Mouse (Mus musculus) ES-E14 (cell line): ENCODE data around the gene Polr2b. TPM values are rescaled to one million over a fixed set of nuclear protein-coding genes. Genes with fewer than 3 reads are reported as not detected.

Experiments used
- DNase-seq: peaks from one replicate; pipeline ENCODE4 v3.0.0-alpha.2; 2013; ENCODE audit warnings: low read depth, low spot score
- H3K27ac ChIP-seq: 2 replicates; pipeline ENCODE4 v1.5.1; 2012; ENCODE audit warnings: low read depth, mild to moderate bottlenecking, low read length, moderate library complexity, mixed read lengths; ENCODE audit not compliant: poor library complexity, insufficient read depth, severe bottlenecking
- H3K36me3 ChIP-seq: 2 replicates; pipeline ENCODE4 v1.6.1; 2012; ENCODE audit warnings: mild to moderate bottlenecking, low read length, moderate library complexity, mixed read lengths; ENCODE audit not compliant: control insufficient read depth, poor library complexity, insufficient read depth, severe bottlenecking
- H3K4me1 ChIP-seq, 2 experiments: fragments of 150-350 bp in 1 of 2; sonication (generic) in 1 of 2; 2 replicates each; pipeline ENCODE4 v1.6.1; 2012; ENCODE audit warnings: low read length in 2 of 2, mild to moderate bottlenecking in 1 of 2, mixed read lengths in 1 of 2; ENCODE audit not compliant: control insufficient read depth in 2 of 2, insufficient read depth in 2 of 2, poor library complexity in 1 of 2
- H3K4me3 ChIP-seq, 2 experiments: fragments of 150-350 bp in 1 of 2; sonication (generic) in 1 of 2; 2 replicates each; pipeline ENCODE4 v1.5.1; 2012; ENCODE audit warnings: low read length in 2 of 2, low read depth in 1 of 2, mild to moderate bottlenecking in 1 of 2, mixed read lengths in 1 of 2; ENCODE audit not compliant: insufficient read depth in 1 of 2, poor library complexity in 1 of 2, severe bottlenecking in 1 of 2
- H3K9ac ChIP-seq: 2 replicates; pipeline ENCODE4 v1.6.1; 2012; ENCODE audit warnings: low read depth, mild to moderate bottlenecking, low read length, mixed read lengths; ENCODE audit not compliant: poor library complexity, insufficient read depth, severe bottlenecking
- H3K9me3 ChIP-seq: fragments of 150-350 bp; sonication (generic); 2 replicates; pipeline ENCODE4 v1.6.1; 2012; ENCODE audit warnings: low read depth, mild to moderate bottlenecking, low read length; ENCODE audit not compliant: control insufficient read depth, insufficient read depth
- CHD2 ChIP-seq: IDR thresholded peaks from 2 replicates; pipeline ENCODE4 v1.6.1; 2014; ENCODE audit warnings: mild to moderate bottlenecking, low read depth, low read length, inconsistent platforms
- HCFC1 ChIP-seq: IDR thresholded peaks from 2 replicates; pipeline ENCODE4 v1.6.1; 2012; ENCODE audit warnings: low read length, inconsistent platforms, borderline replicate concordance; ENCODE audit not compliant: insufficient read depth
- MAFK ChIP-seq: IDR thresholded peaks from 2 replicates; pipeline ENCODE4 v1.6.1; 2014; ENCODE audit warnings: mild to moderate bottlenecking, low read depth, low read length, inconsistent platforms; ENCODE audit not compliant: insufficient read depth
- ZC3H11A ChIP-seq: IDR thresholded peaks from 2 replicates; pipeline ENCODE4 v1.6.1; 2012; ENCODE audit warnings: low read depth, mild to moderate bottlenecking, inconsistent platforms, low read length, borderline replicate concordance
- ZNF384 ChIP-seq: IDR thresholded peaks from 2 replicates; pipeline ENCODE4 v1.6.1; 2012; ENCODE audit warnings: low read depth, low read length, inconsistent platforms
- in situ Hi-C, 2 experiments: fragments of 600-800 bp; cut with MboI; formaldehyde crosslinking; loops; one replicate each; pipeline ENCODE4 v1.15.1; 2025; ENCODE audit warnings: low sequenced_read_pairs in 2 of 2, inconsistent platforms in 1 of 2; ENCODE audit not compliant: unreplicated experiment in 2 of 2
- total RNA-seq: library from RNA; depleted of rRNA; stranded (reverse); fragments of 300-350 nt; gene quantifications from 2 replicates; pipeline ENCODE4 v1.2.3, GENCODE M21; 2012; rRNA removed

The Polr2b gene
- 151 and 184 TPM in 2 replicates for total RNA-seq

GRCm38 (mm10) chr5:77309924-77310772 is at the start of gene Polr2b, which contains the start of gene Noa1:
TSS of gene Polr2b (plus strand) at chr5:77310147.
TSS of gene Noa1 (minus strand) at chr5:77310084.
- H3K9me3 ChIP-seq = no peaks in the 10 kb centered on the region
- peaks cover 1% of the 10 kb centered on the region; the same call in 1 of the 2 replicates for H3K36me3 ChIP-seq
- TF ChIP-seq CHD2 (peak; percentile 100), MAFK (no peak), HCFC1 (peak; percentile 39; the same call in 1 of the 2 replicates)
- DNase-seq = peak; percentile 97
- in situ Hi-C loops = no loop called here
- H3K27ac ChIP-seq = peak within 1 kb of the TSS; percentile 37; the same call in 1 of the 2 replicates
- peak within 1 kb of the TSS; percentile 66 to 97 for H3K4me3 ChIP-seq
- peaks cover 0 to 5% of the 10 kb centered on the region in 2 experiments; a peak in 1 of 4 replicates for H3K4me1 ChIP-seq
- H3K9ac ChIP-seq = peak within 1 kb of the TSS; percentile 99

- H3K4me3 ChIP-seq = peak overlapping the region; percentile 59 to 61
- peak overlapping the region; percentile 67; the same call in 1 of the 2 replicates for H3K9ac ChIP-seq
- in situ Hi-C loops = no loop called here
These were observed 48.8 kb upstream of the Polr2b start for GRCm38 (mm10) chr5:77261137-77261536.

GRCm38 (mm10) chr5:77262105-77262504 is 47.8 kb upstream of the Polr2b start:
- Histone ChIP-seq H3K4me3 (no peak overlapping the region; a peak in 1 of 4 replicates), H3K36me3 (no peaks in the 10 kb centered on the region), H3K9me3 (no peaks in the 10 kb centered on the region), H3K9ac (peak overlapping the region; percentile 53; the same call in 1 of the 2 replicates), H3K4me1 (peaks cover 9 to 15% of the 10 kb centered on the region in 2 experiments; a peak in 3 of 4 replicates), H3K27ac (peak overlapping the region; percentile 96; the same call in 1 of the 2 replicates)
- no peak for DNase-seq
- in situ Hi-C loops = no loop called here
- TF ChIP-seq CHD2 (no peak; the same call in 1 of the 2 replicates), ZNF384 (no peak)

More at GRCm38 (mm10) chr5:77261137-77261536, 48.8 kb upstream of the Polr2b start:
- no peaks in the 10 kb centered on the region for H3K9me3 ChIP-seq
- peaks cover 12 to 17% of the 10 kb centered on the region in 2 experiments for H3K4me1 ChIP-seq
- no peaks in the 10 kb centered on the region for H3K36me3 ChIP-seq
- no peak for DNase-seq
- no peak for TF ChIP-seq ZNF384
- TF ChIP-seq MAFK = no peak
- no peak for TF ChIP-seq ZC3H11A
- TF ChIP-seq CHD2 = no peak
- no peak for TF ChIP-seq HCFC1
- peak overlapping the region; percentile 75 for H3K27ac ChIP-seq

- Histone ChIP-seq H3K9ac (peak within 1 kb of the TSS; percentile 98), H3K4me1 (peaks cover 3 to 12% of the 10 kb centered on the region in 2 experiments; a peak in 1 of 4 replicates), H3K27ac (peak within 1 kb of the TSS; percentile 98), H3K36me3 (peaks cover 19% of the 10 kb centered on the region), H3K9me3 (no peaks in the 10 kb centered on the region), H3K4me3 (peak within 1 kb of the TSS; percentile 97 to 99)
- no peak for TF ChIP-seq MAFK
- TF ChIP-seq ZNF384 = no peak
- TF ChIP-seq CHD2 = no peak
- TF ChIP-seq ZC3H11A = no peak
- no peak for TF ChIP-seq HCFC1
- in situ Hi-C loops = no loop called here
- peak; percentile 94 for DNase-seq
These were observed 44.8 kb upstream of the Polr2b start, which contains the start of gene Rest for GRCm38 (mm10) chr5:77265081-77265670. TSS of gene Rest (plus strand) at chr5:77265491.
